19 mouse cellular contexts compared by ENCODE assay signal in genomic region chr2:131587521-131587920, GRCm38 (mm10). TPM values are rescaled to one million over a fixed set of nuclear protein-coding genes. Genes with fewer than 3 reads are reported as not detected.
"Had no signal": no experiment of that assay in that cellular context is flagged by ENCODE, and none has a peak within 500 bp of the region (broad histone marks: within the 10 kb centered on the region; RNA-seq: fewer than 3 reads in every experiment).

No protein-coding gene starts in this region.

- H3K4me1 ChIP-seq: limb, embryonic 10.5 days; limb, embryonic 13.5 days; liver, embryonic 12.5 days; liver, embryonic 15.5 days; lung, embryonic 15.5 days; megakaryocyte, embryonic 14.5 days; midbrain, embryonic 10.5 days; midbrain, embryonic 13.5 days had no signal

- ATAC-seq: intestine, embryonic 16.5 days; liver, embryonic 12.5 days; midbrain, embryonic 13.5 days; midbrain, embryonic 16.5 days had no signal

- H3K27ac ChIP-seq: limb, embryonic 10.5 days; limb, embryonic 13.5 days; liver, embryonic 12.5 days; liver, embryonic 15.5 days; lung, embryonic 15.5 days; midbrain, embryonic 10.5 days; midbrain, embryonic 13.5 days had no signal

- H3K27me3 ChIP-seq: limb, embryonic 13.5 days; liver, embryonic 12.5 days; liver, embryonic 15.5 days; lung, embryonic 15.5 days; midbrain, embryonic 13.5 days had no signal

- H3K4me2 ChIP-seq: limb, embryonic 13.5 days; liver, embryonic 12.5 days; liver, embryonic 15.5 days; lung, embryonic 15.5 days; midbrain, embryonic 13.5 days had no signal

- H3K4me3 ChIP-seq: limb, embryonic 10.5 days; limb, embryonic 13.5 days; liver, embryonic 12.5 days; liver, embryonic 15.5 days; lung, embryonic 15.5 days; megakaryocyte, embryonic 14.5 days; midbrain, embryonic 10.5 days; midbrain, embryonic 13.5 days had no signal

- H3K9ac ChIP-seq: limb, embryonic 13.5 days; liver, embryonic 12.5 days; liver, embryonic 15.5 days; lung, embryonic 15.5 days; midbrain, embryonic 13.5 days had no signal

- H3K9me3 ChIP-seq: limb, embryonic 10.5 days; limb, embryonic 13.5 days; liver, embryonic 12.5 days; liver, embryonic 15.5 days; lung, embryonic 15.5 days; midbrain, embryonic 10.5 days; midbrain, embryonic 13.5 days had no signal

- DNase-seq: kidney, adult 18-20 months; kidney, adult 9 months; kidney, postnatal 14 days; kidney, postnatal 4 days; liver; lung, adult 18-20 months; lung, postnatal 10 days; lung, postnatal 36 days; thymus, postnatal 25 days had no signal

- H3K36me3 ChIP-seq: limb, embryonic 10.5 days; limb, embryonic 13.5 days; liver, embryonic 12.5 days; liver, embryonic 15.5 days; lung, embryonic 15.5 days; midbrain, embryonic 10.5 days; midbrain, embryonic 13.5 days had no signal

RNA-seq across cellular contexts. Expression of gene Adra1d, which starts 25.4 kb away (rescaled TPM):
- polyA plus RNA-seq: limb, embryonic 10.5 days; midbrain, embryonic 13.5 days; midbrain, embryonic 16.5 days had no signal
